Mouse (Mus musculus) adrenal gland, postnatal 10 days (tissue): ENCODE measurements around the gene Chka. TPM values are rescaled to one million over a fixed set of nuclear protein-coding genes. Genes with fewer than 3 reads are reported as not detected.

ENCODE experiments used
- DNase-seq: peaks from one replicate; pipeline ENCODE4 v3.0.0; 2021; ENCODE audit warnings: mixed read lengths
- total RNA-seq, 2 experiments: library from RNA; stranded (reverse); gene quantifications; 2 replicates each; pipeline ENCODE4 v1.2.3; 2021

Chka gene
- total RNA-seq, 2 experiments from 2014 or later, result 46.6 to 53.1 TPM

- DNase-seq, result no peak
Observed at GRCm38 (mm10) chr19:3889096-3889495, 37.5 kb downstream of the Chka start.

- DNase-seq, result peak; percentile 37
Observed at GRCm38 (mm10) chr19:3890181-3890580, 38.6 kb downstream of the Chka start.

GRCm38 (mm10) chr19:3893545-3894116 lies 42.1 kb downstream of the Chka start:
- DNase-seq, result no peak

GRCm38 (mm10) chr19:3894294-3894693 lies 42.7 kb downstream of the Chka start:
- no peak for DNase-seq

GRCm38 (mm10) chr19:3895171-3895631 lies 43.6 kb downstream of the Chka start:
- no peak for DNase-seq

GRCm38 (mm10) chr19:3896208-3896607 lies 44.6 kb downstream of the Chka start:
- no peak for DNase-seq

- DNase-seq, result no peak
Observed at GRCm38 (mm10) chr19:3897557-3897956, 46.0 kb downstream of the Chka start.

GRCm38 (mm10) chr19:3898952-3899351 lies 47.4 kb downstream of the Chka start:
- DNase-seq, result no peak

- DNase-seq, result no peak
Observed at GRCm38 (mm10) chr19:3899618-3900017, 48.0 kb downstream of the Chka start.

GRCm38 (mm10) chr19:3902966-3903365 lies 51.4 kb downstream of the Chka start:
- no peak for DNase-seq

- DNase-seq, result no peak
Observed at GRCm38 (mm10) chr19:3903648-3904362, 52.2 kb downstream of the Chka start.

GRCm38 (mm10) chr19:3904363-3904675 lies 52.7 kb downstream of the Chka start:
- DNase-seq, result no peak

GRCm38 (mm10) chr19:3905261-3905969 lies 53.8 kb downstream of the Chka start:
- peak; percentile 71 for DNase-seq

- DNase-seq, result no peak
Observed at GRCm38 (mm10) chr19:3906326-3906725, 54.8 kb downstream of the Chka start.

GRCm38 (mm10) chr19:3906795-3907786 lies 55.5 kb downstream of the Chka start, which contains the start of gene Tcirg1:
Gene Tcirg1, minus strand, starts transcription at chr19:3907133.
- peak; percentile 90 for DNase-seq

- DNase-seq, result no peak
Observed at GRCm38 (mm10) chr19:3907876-3908660, 56.5 kb downstream of the Chka start.

GRCm38 (mm10) chr19:3910206-3910605 lies 58.6 kb downstream of the Chka start:
- no peak for DNase-seq

- DNase-seq, result peak; percentile 92
Observed at GRCm38 (mm10) chr19:3912337-3913204, 61.0 kb downstream of the Chka start, which contains the start of gene Ndufs8. Gene Ndufs8, minus strand, starts transcription at chr19:3912774.

- DNase-seq, result no peak
Observed at GRCm38 (mm10) chr19:3913692-3914091, 62.1 kb downstream of the Chka start.

- no peak for DNase-seq
Observed at GRCm38 (mm10) chr19:3914535-3914934, 63.0 kb downstream of the Chka start.
